Mouse (Mus musculus): ENCODE data around the gene Tcstv1. TPM values are rescaled to one million over a fixed set of nuclear protein-coding genes. Genes with fewer than 3 reads are reported as not detected.

Tcstv1 gene
- not detected in 2 replicates for polyA plus RNA-seq (2012; ENCODE audit: low replicate concordance)

DNA sequence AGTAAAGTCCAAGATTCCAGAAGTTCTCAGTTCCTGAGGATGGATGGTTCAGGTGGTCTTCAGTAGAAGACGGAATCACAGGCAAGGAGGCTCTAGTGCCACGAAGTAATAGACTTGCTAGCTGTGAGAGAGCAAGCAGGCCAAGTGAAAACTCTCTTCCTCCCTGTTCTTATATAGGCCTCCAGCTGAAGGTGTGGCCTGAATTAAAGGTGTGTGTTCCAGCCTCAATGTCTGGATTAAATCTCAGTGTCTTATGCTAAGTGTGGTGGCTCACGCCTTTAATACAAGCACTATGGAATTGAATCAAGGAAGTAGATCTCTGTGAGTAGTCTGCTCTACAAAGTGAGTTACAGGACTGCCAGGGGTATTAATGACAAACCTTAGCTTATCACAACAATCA, at the start of gene Tcstv1:
TSS of gene Tcstv1 (minus strand) at position 101 of the 400 bp plus-strand sequence.

DNA sequence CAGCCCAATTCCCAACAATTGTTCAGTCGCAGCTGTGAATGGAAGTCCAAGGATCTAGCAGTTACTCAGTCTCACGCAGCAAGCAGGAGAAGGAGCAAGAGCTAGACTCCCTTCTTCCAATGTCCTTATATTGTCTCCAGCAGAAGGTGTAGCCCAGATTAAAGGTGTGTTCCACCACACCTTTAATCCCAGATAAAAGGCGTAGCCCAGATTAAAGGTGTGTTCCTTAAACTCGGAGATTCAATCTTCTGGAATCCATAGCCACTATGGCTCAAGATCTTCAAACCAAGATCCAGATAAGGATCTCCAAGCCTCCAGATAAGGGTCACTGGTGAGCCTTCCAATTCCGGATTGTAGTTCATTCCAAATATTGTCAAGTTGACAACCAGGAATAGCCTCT, 34.6 kb upstream of the Tcstv1 start, which contains the start of gene Gm21761:
TSS of gene Gm21761 (minus strand) at position 101 of the 400 bp plus-strand sequence.

Other genes with a start within 250 kb of the Tcstv1 start
- 1.9 and 4.7 TPM in 2 replicates for gene Hmgcs1, start 204.4 kb downstream of the Tcstv1 start, polyA plus RNA-seq (2012; ENCODE audit: low replicate concordance)
- gene Nim1k, start 138.9 kb downstream of the Tcstv1 start, polyA plus RNA-seq (2012; ENCODE audit: low replicate concordance) = 0.25 and 0.29 TPM in 2 replicates
- gene Zfp131, start 103.9 kb downstream of the Tcstv1 start, polyA plus RNA-seq (2012; ENCODE audit: low replicate concordance) = 25.1 and 70.8 TPM in 2 replicates
- gene AF067063, start 64.6 kb downstream of the Tcstv1 start, polyA plus RNA-seq (2012; ENCODE audit: low replicate concordance) = not detected in 2 replicates
- gene D13Ertd608e, start 58.8 kb downstream of the Tcstv1 start, polyA plus RNA-seq (2012; ENCODE audit: low replicate concordance) = not detected in 2 replicates
- not detected in 2 replicates for gene Gm21761, start 34.5 kb upstream of the Tcstv1 start, polyA plus RNA-seq (2012; ENCODE audit: low replicate concordance)
- not detected in 2 replicates for gene B020031M17Rik, start 56.0 kb upstream of the Tcstv1 start, polyA plus RNA-seq (2012; ENCODE audit: low replicate concordance)
- 0.29 TPM in 1 of 2 replicates, not detected in the other for gene Gm36079, start 132.2 kb upstream of the Tcstv1 start, polyA plus RNA-seq (2012; ENCODE audit: low replicate concordance)
- gene Gm21188, start 157.4 kb upstream of the Tcstv1 start, polyA plus RNA-seq (2012; ENCODE audit: low replicate concordance) = 1.4 and 1.8 TPM in 2 replicates
- not detected in 2 replicates for gene Gm20767, start 245.5 kb upstream of the Tcstv1 start, polyA plus RNA-seq (2012; ENCODE audit: low replicate concordance)